Mouse (Mus musculus) small intestine, adult 2 months (tissue): ENCODE results near the gene Lif.

Source experiments
- CTCF ChIP-seq: fragments of 200-500 bp; IDR thresholded peaks from 2 replicates; pipeline ENCODE4 v1.5.1; 2012; ENCODE audit warnings: low read depth, mild to moderate bottlenecking, control low read depth, inconsistent platforms, low read length, moderate library complexity, mixed read lengths; ENCODE audit not compliant: insufficient replicate concordance, insufficient read length; ENCODE audit errors: extremely low read depth
- POLR2A ChIP-seq: fragments of 200-500 bp; IDR thresholded peaks from 2 replicates; pipeline ENCODE4 v1.6.1; 2012; ENCODE audit warnings: low read depth, mild to moderate bottlenecking, control low read depth, inconsistent platforms, low read length, moderate library complexity

GRCm38 (mm10) chr11:4261188-4261494, 3.8 kb downstream of the Lif start:
- peak; percentile 63; the same call in 1 of the 2 replicates for TF ChIP-seq CTCF
- no peak for TF ChIP-seq POLR2A
